Mouse (Mus musculus) cerebellum, adult 2 months (tissue): ENCODE data around the gene 4930432K21Rik.

Source experiments
- CTCF ChIP-seq: fragments of 200-500 bp; IDR thresholded peaks from 2 replicates; pipeline ENCODE4 v1.5.1; 2011; ENCODE audit warnings: low read depth, mild to moderate bottlenecking, control low read depth, low read length, moderate library complexity, borderline replicate concordance; ENCODE audit not compliant: insufficient read depth
- POLR2A ChIP-seq: fragments of 200-500 bp; IDR thresholded peaks from 2 replicates; pipeline ENCODE4 v1.6.1; 2011; ENCODE audit warnings: low read length, control low read depth, borderline replicate concordance; ENCODE audit not compliant: insufficient read depth

- TF ChIP-seq CTCF (no peak), POLR2A (no peak)
These were observed 69.4 kb downstream of the 4930432K21Rik start for GRCm38 (mm10) chr8:84217206-84217605.
